Mouse (Mus musculus) testis, adult 2 months (tissue): ENCODE data around the gene Macrod1. TPM values are rescaled to one million over a fixed set of nuclear protein-coding genes. Genes with fewer than 3 reads are reported as not detected.

Source experiments
- H3K27ac ChIP-seq: fragments of 200-500 bp; 2 replicates; pipeline ENCODE4 v1.5.1; 2012; ENCODE audit warnings: low read depth, low read length; ENCODE audit not compliant: control insufficient read depth, insufficient read depth
- H3K27me3 ChIP-seq: fragments of 200-500 bp; 2 replicates; pipeline ENCODE4 v1.6.1; 2012; ENCODE audit warnings: mild to moderate bottlenecking, low read length, moderate library complexity; ENCODE audit not compliant: control insufficient read depth, insufficient read depth
- H3K36me3 ChIP-seq: fragments of 200-500 bp; 2 replicates; pipeline ENCODE4 v1.6.1; 2012; ENCODE audit warnings: mild to moderate bottlenecking, low read length; ENCODE audit not compliant: control insufficient read depth, insufficient read depth
- H3K4me1 ChIP-seq: fragments of 200-500 bp; 2 replicates; pipeline ENCODE4 v1.6.1; 2012; ENCODE audit warnings: low read length; ENCODE audit not compliant: control insufficient read depth, insufficient read depth
- H3K4me3 ChIP-seq: fragments of 200-500 bp; 2 replicates; pipeline ENCODE4 v1.5.1; 2012; ENCODE audit warnings: low read depth, mild to moderate bottlenecking, low read length, moderate library complexity, mixed read lengths; ENCODE audit not compliant: control insufficient read depth
- CTCF ChIP-seq: fragments of 200-500 bp; IDR thresholded peaks from 2 replicates; pipeline ENCODE4 v1.5.1; 2012; ENCODE audit warnings: low read depth, mild to moderate bottlenecking, inconsistent platforms, low read length, moderate library complexity; ENCODE audit not compliant: control insufficient read depth, insufficient read depth, insufficient replicate concordance
- POLR2A ChIP-seq: fragments of 200-500 bp; IDR thresholded peaks from 2 replicates; pipeline ENCODE4 v1.6.1; 2012; ENCODE audit warnings: low read depth, mild to moderate bottlenecking, inconsistent platforms, low read length, moderate library complexity; ENCODE audit not compliant: control insufficient read depth
- polyA plus RNA-seq: library from polyadenylated mRNA; depleted of rRNA; stranded (reverse); fragments of >200 nt; gene quantifications from 2 replicates; pipeline ENCODE4 v1.2.3, GENCODE M21; 2012

Gene Macrod1
- polyA plus RNA-seq, 1 experiment = 39.2 TPM

- no peak for TF ChIP-seq CTCF
- no peak for TF ChIP-seq POLR2A
- H3K36me3 ChIP-seq = no peaks in the 10 kb centered on the region
- H3K4me3 ChIP-seq = no peak overlapping the region
- no peaks in the 10 kb centered on the region for H3K27me3 ChIP-seq
- no peaks in the 10 kb centered on the region; the same call in 1 of the 2 replicates for H3K4me1 ChIP-seq
- H3K27ac ChIP-seq = no peak overlapping the region
Observed at GRCm38 (mm10) chr19:7121252-7121651, 64.6 kb downstream of the Macrod1 start.

GRCm38 (mm10) chr19:7122277-7122676, 65.7 kb downstream of the Macrod1 start:
- Histone ChIP-seq H3K27ac (no peak overlapping the region), H3K4me3 (no peak overlapping the region), H3K27me3 (no peaks in the 10 kb centered on the region), H3K4me1 (no peaks in the 10 kb centered on the region; the same call in 1 of the 2 replicates), H3K36me3 (no peaks in the 10 kb centered on the region)
- TF ChIP-seq CTCF (no peak), POLR2A (no peak)

GRCm38 (mm10) chr19:7122698-7123306, 66.2 kb downstream of the Macrod1 start:
- TF ChIP-seq POLR2A = no peak
- TF ChIP-seq CTCF = no peak
- no peak overlapping the region for H3K4me3 ChIP-seq
- H3K4me1 ChIP-seq = no peaks in the 10 kb centered on the region; the same call in 1 of the 2 replicates
- H3K36me3 ChIP-seq = no peaks in the 10 kb centered on the region
- no peaks in the 10 kb centered on the region for H3K27me3 ChIP-seq
- H3K27ac ChIP-seq = no peak overlapping the region

- no peak overlapping the region for H3K4me3 ChIP-seq
- no peak overlapping the region for H3K27ac ChIP-seq
- TF ChIP-seq POLR2A = no peak
- TF ChIP-seq CTCF = no peak
- no peaks in the 10 kb centered on the region for H3K27me3 ChIP-seq
- H3K36me3 ChIP-seq = no peaks in the 10 kb centered on the region
- no peaks in the 10 kb centered on the region; the same call in 1 of the 2 replicates for H3K4me1 ChIP-seq
Observed at GRCm38 (mm10) chr19:7125526-7126156, 69.0 kb downstream of the Macrod1 start.

DNA sequence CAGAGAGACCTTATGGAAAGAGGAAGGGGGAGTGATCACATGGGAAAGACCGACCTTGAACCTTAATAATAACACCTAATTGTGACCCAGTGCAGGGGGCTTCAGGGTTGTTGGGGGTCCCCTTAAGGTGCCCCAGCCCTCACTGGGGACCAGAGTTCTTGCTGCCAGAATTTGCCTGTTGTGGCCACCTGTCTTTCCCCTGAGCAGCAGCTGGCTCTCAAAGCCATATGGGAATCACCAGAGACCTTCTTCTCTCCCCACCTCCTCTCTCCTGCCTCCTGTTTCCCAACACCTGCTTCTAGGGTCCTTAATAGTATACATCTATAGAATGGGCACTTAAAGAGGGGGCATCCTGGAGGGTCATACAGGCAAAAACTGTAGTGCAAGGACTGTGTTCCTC, 69.6 kb downstream of the Macrod1 start:
- Histone ChIP-seq H3K4me3 (no peak overlapping the region), H3K27me3 (no peaks in the 10 kb centered on the region), H3K27ac (no peak overlapping the region), H3K36me3 (no peaks in the 10 kb centered on the region), H3K4me1 (no peaks in the 10 kb centered on the region; the same call in 1 of the 2 replicates)
- no peak for TF ChIP-seq CTCF
- TF ChIP-seq POLR2A = no peak

GRCm38 (mm10) chr19:7126933-7127332, 70.3 kb downstream of the Macrod1 start:
- H3K27me3 ChIP-seq = no peaks in the 10 kb centered on the region
- H3K36me3 ChIP-seq = no peaks in the 10 kb centered on the region
- no peak overlapping the region for H3K4me3 ChIP-seq
- TF ChIP-seq POLR2A = no peak
- no peak for TF ChIP-seq CTCF
- no peak overlapping the region for H3K27ac ChIP-seq
- no peaks in the 10 kb centered on the region for H3K4me1 ChIP-seq

GRCm38 (mm10) chr19:7128551-7129475, 72.2 kb downstream of the Macrod1 start:
- Histone ChIP-seq H3K4me1 (no peaks in the 10 kb centered on the region), H3K4me3 (no peak overlapping the region), H3K27ac (no peak overlapping the region), H3K27me3 (no peaks in the 10 kb centered on the region), H3K36me3 (no peaks in the 10 kb centered on the region)
- TF ChIP-seq CTCF (no peak), POLR2A (no peak)

DNA sequence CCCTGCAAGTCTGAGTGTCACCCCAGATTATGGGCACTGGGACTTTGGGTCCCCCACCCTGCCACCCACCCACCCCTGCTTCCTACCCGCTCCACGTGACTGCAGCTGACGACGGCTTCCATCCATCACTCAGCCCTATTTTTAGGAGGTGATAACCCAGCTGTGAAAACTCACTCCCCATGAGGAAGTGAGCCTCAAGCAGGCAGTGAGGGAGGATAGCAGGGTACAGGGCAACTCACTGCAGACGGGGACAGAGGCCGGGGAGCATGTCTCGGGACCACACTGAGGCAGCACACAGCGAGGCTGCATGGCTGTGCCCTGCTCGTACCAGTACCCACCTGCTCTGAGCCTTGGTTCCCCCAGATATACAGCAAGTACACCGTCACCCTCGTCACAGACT, 73.7 kb downstream of the Macrod1 start:
- Histone ChIP-seq H3K4me3 (no peak overlapping the region), H3K36me3 (no peaks in the 10 kb centered on the region), H3K4me1 (peaks cover 2% of the 10 kb centered on the region; the same call in 1 of the 2 replicates), H3K27ac (no peak overlapping the region), H3K27me3 (no peaks in the 10 kb centered on the region)
- TF ChIP-seq CTCF = no peak
- TF ChIP-seq POLR2A = no peak
